Mouse (Mus musculus): ENCODE data around the gene Atad2b. TPM values are rescaled to one million over a fixed set of nuclear protein-coding genes. Genes with fewer than 3 reads are reported as not detected.
A peak's percentile ranks its signal among the peaks of the same experiment; 100 is the strongest.

The Atad2b gene
- polyA plus RNA-seq, 1 experiment: 5.6 TPM

GRCm38 (mm10) chr12:5025226-5025861, 108.2 kb downstream of the Atad2b start:
- Histone ChIP-seq H3K4me1 (ENCODE audit: control insufficient read depth, insufficient read depth, low read length) (no peaks in the 10 kb centered on the region), H3K4me3 (ENCODE audit: insufficient read depth, low read depth, low read length) (no peak overlapping the region), H3K27ac (ENCODE audit: insufficient read depth, low read depth, low read length) (no peak overlapping the region), H3K36me3 (ENCODE audit: control insufficient read depth, insufficient read depth, low read length) (peaks cover 2% of the 10 kb centered on the region), H3K27me3 (replicated peaks; ENCODE audit: control insufficient read depth, insufficient read depth, low read length) (no peaks in the 10 kb centered on the region)
- DNase-seq: no peak
- TF ChIP-seq POLR2A (IDR thresholded peaks at IDR 0.05; ENCODE audit: low read depth, low read length) (no peak), CTCF (conservative IDR thresholded peaks at IDR 0.05; ENCODE audit: insufficient read depth, insufficient read length, low read depth, low read length) (no peak)
- 89% methylated on average over 10 of the region's 10 CpGs for WGBS

GRCm38 (mm10) chr12:5029035-5029434, 111.9 kb downstream of the Atad2b start:
- peaks cover 4% of the 10 kb centered on the region for H3K36me3 ChIP-seq (ENCODE audit: control insufficient read depth, insufficient read depth, low read length)
- H3K4me1 ChIP-seq (ENCODE audit: control insufficient read depth, insufficient read depth, low read length): no peaks in the 10 kb centered on the region
- H3K27me3 ChIP-seq (replicated peaks; ENCODE audit: control insufficient read depth, insufficient read depth, low read length): no peaks in the 10 kb centered on the region
- H3K4me3 ChIP-seq (ENCODE audit: insufficient read depth, low read depth, low read length): no peak overlapping the region
- peak; percentile 5 for DNase-seq
- WGBS: 76% methylated on average over 5 of the region's 5 CpGs
- no peak overlapping the region for H3K27ac ChIP-seq (ENCODE audit: insufficient read depth, low read depth, low read length)
- TF ChIP-seq CTCF (conservative IDR thresholded peaks at IDR 0.05; ENCODE audit: insufficient read depth, insufficient read length, low read depth, low read length) (no peak), POLR2A (IDR thresholded peaks at IDR 0.05; ENCODE audit: low read depth, low read length) (no peak)

GRCm38 (mm10) chr12:5038008-5038407, 120.9 kb downstream of the Atad2b start:
- Histone ChIP-seq H3K27me3 (replicated peaks; ENCODE audit: control insufficient read depth, insufficient read depth, low read length) (no peaks in the 10 kb centered on the region), H3K4me1 (ENCODE audit: control insufficient read depth, insufficient read depth, low read length) (no peaks in the 10 kb centered on the region), H3K36me3 (ENCODE audit: control insufficient read depth, insufficient read depth, low read length) (peaks cover 3% of the 10 kb centered on the region), H3K4me3 (ENCODE audit: insufficient read depth, low read depth, low read length) (no peak overlapping the region), H3K27ac (ENCODE audit: insufficient read depth, low read depth, low read length) (no peak overlapping the region)
- WGBS: 100% methylated on average over 2 of the region's 2 CpGs
- no peak for TF ChIP-seq POLR2A (IDR thresholded peaks at IDR 0.05; ENCODE audit: low read depth, low read length)
- no peak for TF ChIP-seq CTCF (conservative IDR thresholded peaks at IDR 0.05; ENCODE audit: insufficient read depth, insufficient read length, low read depth, low read length)
- DNase-seq: no peak

GRCm38 (mm10) chr12:5044141-5044540, 127.0 kb downstream of the Atad2b start:
- TF ChIP-seq POLR2A (IDR thresholded peaks at IDR 0.05; ENCODE audit: low read depth, low read length) (no peak), CTCF (conservative IDR thresholded peaks at IDR 0.05; ENCODE audit: insufficient read depth, insufficient read length, low read depth, low read length) (no peak)
- WGBS: 92% methylated on average over 15 of the region's 15 CpGs
- H3K36me3 ChIP-seq (ENCODE audit: control insufficient read depth, insufficient read depth, low read length): no peaks in the 10 kb centered on the region; the same call in none of the 2 replicates
- H3K27me3 ChIP-seq (replicated peaks; ENCODE audit: control insufficient read depth, insufficient read depth, low read length): no peaks in the 10 kb centered on the region
- H3K4me3 ChIP-seq (ENCODE audit: insufficient read depth, low read depth, low read length): no peak overlapping the region
- H3K27ac ChIP-seq (ENCODE audit: insufficient read depth, low read depth, low read length): no peak overlapping the region
- no peak for DNase-seq
- no peaks in the 10 kb centered on the region for H3K4me1 ChIP-seq (ENCODE audit: control insufficient read depth, insufficient read depth, low read length)

DNA sequence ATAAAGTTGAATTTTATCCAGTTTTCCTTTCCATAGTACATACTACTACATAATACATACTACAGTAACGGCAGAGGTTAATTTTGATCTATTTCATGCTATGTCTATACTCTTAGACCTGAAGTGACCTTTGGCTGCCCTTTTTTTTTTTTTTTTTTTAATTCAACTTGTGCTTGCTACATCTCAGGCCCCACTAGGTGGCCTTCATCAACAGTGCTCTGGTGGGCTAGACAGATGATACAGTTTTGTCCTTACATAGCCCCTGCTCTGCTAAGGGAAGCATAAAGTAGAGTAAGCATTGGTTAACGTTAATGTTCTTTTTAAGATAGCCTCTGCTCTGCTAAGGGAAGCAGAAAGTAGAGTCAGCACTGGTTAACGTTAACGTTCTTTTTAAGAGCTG, 131.0 kb downstream of the Atad2b start:
- Histone ChIP-seq H3K4me3 (ENCODE audit: insufficient read depth, low read depth, low read length) (no peak overlapping the region), H3K27me3 (replicated peaks; ENCODE audit: control insufficient read depth, insufficient read depth, low read length) (no peaks in the 10 kb centered on the region), H3K27ac (ENCODE audit: insufficient read depth, low read depth, low read length) (no peak overlapping the region), H3K36me3 (ENCODE audit: control insufficient read depth, insufficient read depth, low read length) (no peaks in the 10 kb centered on the region; the same call in 1 of the 2 replicates), H3K4me1 (ENCODE audit: control insufficient read depth, insufficient read depth, low read length) (no peaks in the 10 kb centered on the region)
- 96% methylated on average over 4 of the region's 4 CpGs for WGBS
- DNase-seq: no peak
- TF ChIP-seq CTCF (conservative IDR thresholded peaks at IDR 0.05; ENCODE audit: insufficient read depth, insufficient read length, low read depth, low read length) (no peak), POLR2A (IDR thresholded peaks at IDR 0.05; ENCODE audit: low read depth, low read length) (no peak)

- Histone ChIP-seq H3K4me3 (ENCODE audit: insufficient read depth, low read depth, low read length) (no peak overlapping the region), H3K27ac (ENCODE audit: insufficient read depth, low read depth, low read length) (no peak overlapping the region), H3K36me3 (ENCODE audit: control insufficient read depth, insufficient read depth, low read length) (no peaks in the 10 kb centered on the region), H3K27me3 (replicated peaks; ENCODE audit: control insufficient read depth, insufficient read depth, low read length) (no peaks in the 10 kb centered on the region), H3K4me1 (ENCODE audit: control insufficient read depth, insufficient read depth, low read length) (no peaks in the 10 kb centered on the region)
- TF ChIP-seq CTCF (conservative IDR thresholded peaks at IDR 0.05; ENCODE audit: insufficient read depth, insufficient read length, low read depth, low read length) (no peak), POLR2A (IDR thresholded peaks at IDR 0.05; ENCODE audit: low read depth, low read length) (no peak)
- DNase-seq: no peak
- 21% methylated on average over 3 of the region's 3 CpGs for WGBS
These were observed 150.4 kb downstream of the Atad2b start for GRCm38 (mm10) chr12:5067590-5067989.

DNA sequence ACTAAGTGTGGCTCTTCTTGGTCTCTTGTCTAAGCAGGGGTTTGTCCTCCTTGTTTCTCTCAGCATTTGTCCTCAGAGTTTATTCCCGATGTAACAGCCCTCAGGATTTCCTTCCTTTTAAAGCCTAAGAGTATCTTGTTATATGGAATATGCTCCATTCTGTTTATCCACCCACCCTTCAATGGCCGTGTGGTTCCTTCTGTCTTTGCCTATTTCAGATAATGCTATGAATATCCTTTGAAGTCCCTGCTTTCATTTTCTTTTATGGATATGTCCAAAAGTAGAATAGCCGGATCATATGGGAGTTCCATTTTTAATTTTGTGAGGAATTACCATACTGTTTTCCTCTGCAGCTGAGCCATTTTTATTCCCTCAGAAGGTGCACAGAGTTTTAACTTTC, 153.0 kb downstream of the Atad2b start:
- 79% methylated on average over 3 of the region's 3 CpGs for WGBS
- no peaks in the 10 kb centered on the region for H3K4me1 ChIP-seq (ENCODE audit: control insufficient read depth, insufficient read depth, low read length)
- TF ChIP-seq CTCF (conservative IDR thresholded peaks at IDR 0.05; ENCODE audit: insufficient read depth, insufficient read length, low read depth, low read length) (no peak), POLR2A (IDR thresholded peaks at IDR 0.05; ENCODE audit: low read depth, low read length) (no peak)
- no peak overlapping the region for H3K4me3 ChIP-seq (ENCODE audit: insufficient read depth, low read depth, low read length)
- H3K36me3 ChIP-seq (ENCODE audit: control insufficient read depth, insufficient read depth, low read length): no peaks in the 10 kb centered on the region
- H3K27ac ChIP-seq (ENCODE audit: insufficient read depth, low read depth, low read length): no peak overlapping the region
- DNase-seq: no peak
- no peaks in the 10 kb centered on the region for H3K27me3 ChIP-seq (replicated peaks; ENCODE audit: control insufficient read depth, insufficient read depth, low read length)

All from kidney, adult 2 months (tissue).